Mouse (Mus musculus) CD4-positive, CD25-positive, alpha-beta regulatory T cell, adult 2 months (primary cell): ENCODE results near the gene Tead2.
"Not testable (repeated sequence)": the region's sequence is repeated elsewhere in the genome, so short reads cannot be mapped to it uniquely, and the experiment has no call there.

ENCODE experiments used
- DNase-seq: peaks from one replicate; pipeline ENCODE4 v3.0.0-alpha.2; 2012; ENCODE audit warnings: low read depth, low spot score

The Tead2 gene

GRCm38 (mm10) chr7:45228548-45228947 lies 13.0 kb downstream of the Tead2 start:
- no peak for DNase-seq

- DNase-seq, result no peak
These were observed 13.5 kb downstream of the Tead2 start for GRCm38 (mm10) chr7:45229046-45229445.

- DNase-seq, result no peak
These were observed 14.1 kb downstream of the Tead2 start for GRCm38 (mm10) chr7:45229459-45230203.

- DNase-seq, result no peak
These were observed 15.6 kb downstream of the Tead2 start for GRCm38 (mm10) chr7:45231192-45231591.

- no peak for DNase-seq
These were observed 16.4 kb downstream of the Tead2 start for GRCm38 (mm10) chr7:45231941-45232340.

GRCm38 (mm10) chr7:45232716-45233465 lies 17.3 kb downstream of the Tead2 start:
- DNase-seq, result no peak

GRCm38 (mm10) chr7:45233580-45234332 lies 18.2 kb downstream of the Tead2 start:
- DNase-seq, result no peak

GRCm38 (mm10) chr7:45234333-45234841 lies 18.8 kb downstream of the Tead2 start:
- no peak for DNase-seq

GRCm38 (mm10) chr7:45234922-45235571 lies 19.5 kb downstream of the Tead2 start:
- no peak for DNase-seq

- DNase-seq, result no peak
These were observed 20.2 kb downstream of the Tead2 start for GRCm38 (mm10) chr7:45235656-45236180.

GRCm38 (mm10) chr7:45237747-45238699 lies 22.5 kb downstream of the Tead2 start:
- DNase-seq, result peak; percentile 34

GRCm38 (mm10) chr7:45238723-45239496 lies 23.4 kb downstream of the Tead2 start, which contains the start of gene Cd37:
Gene Cd37, minus strand, starts transcription at chr7:45239115.
- DNase-seq, result peak; percentile 92

GRCm38 (mm10) chr7:45240109-45240508 lies 24.6 kb downstream of the Tead2 start:
- DNase-seq, result no peak

GRCm38 (mm10) chr7:45240633-45241388 lies 25.3 kb downstream of the Tead2 start, which contains the start of gene Slc6a16:
Gene Slc6a16, plus strand, starts transcription at chr7:45241085.
- no peak for DNase-seq

- no peak for DNase-seq
These were observed 25.8 kb downstream of the Tead2 start for GRCm38 (mm10) chr7:45241389-45241749.

- peak; percentile 37 for DNase-seq
These were observed 32.1 kb downstream of the Tead2 start for GRCm38 (mm10) chr7:45247666-45248065.

- DNase-seq, result no peak
These were observed 38.3 kb downstream of the Tead2 start for GRCm38 (mm10) chr7:45253806-45254205.

GRCm38 (mm10) chr7:45255822-45256221 lies 40.3 kb downstream of the Tead2 start:
- DNase-seq, result not testable (repeated sequence)
